Mouse (Mus musculus) right cerebral cortex, adult 2 months (tissue): Measurements from ENCODE around the gene Mrtfa.

Experiments used
- DNase-seq, 2 experiments: peaks; one replicate each; pipeline ENCODE4 v3.0.0; 2021 to 2022; ENCODE audit warnings: low spot score in 2 of 2

Mrtfa gene

GRCm38 (mm10) chr15:80994959-80995358 is 195.6 kb downstream of the Mrtfa start:
- DNase-seq: no peak

DNA sequence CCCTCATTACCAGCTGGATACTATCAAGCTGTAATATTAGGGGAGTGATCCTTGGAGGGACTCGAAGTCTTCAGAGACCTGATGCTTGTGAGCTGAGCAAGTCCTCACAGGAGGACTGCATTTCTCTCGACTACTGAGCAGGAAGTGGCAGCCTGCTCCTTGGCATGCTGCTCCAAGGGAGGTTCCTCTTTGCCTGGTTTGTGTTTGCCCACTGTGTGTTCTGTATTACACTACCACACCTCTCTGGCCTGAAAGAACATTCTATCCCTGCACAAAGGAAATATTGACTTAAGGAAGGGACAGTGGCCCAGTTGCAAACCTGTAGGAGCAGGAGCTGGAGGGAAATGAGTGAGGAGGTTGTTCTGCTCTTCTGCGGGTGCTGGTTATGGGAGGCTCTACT is 200.8 kb downstream of the Mrtfa start:
- no peak for DNase-seq

GRCm38 (mm10) chr15:80988331-80988730 is 202.2 kb downstream of the Mrtfa start:
- no peak for DNase-seq

GRCm38 (mm10) chr15:80983264-80983663 is 207.3 kb downstream of the Mrtfa start:
- DNase-seq: no peak

DNA sequence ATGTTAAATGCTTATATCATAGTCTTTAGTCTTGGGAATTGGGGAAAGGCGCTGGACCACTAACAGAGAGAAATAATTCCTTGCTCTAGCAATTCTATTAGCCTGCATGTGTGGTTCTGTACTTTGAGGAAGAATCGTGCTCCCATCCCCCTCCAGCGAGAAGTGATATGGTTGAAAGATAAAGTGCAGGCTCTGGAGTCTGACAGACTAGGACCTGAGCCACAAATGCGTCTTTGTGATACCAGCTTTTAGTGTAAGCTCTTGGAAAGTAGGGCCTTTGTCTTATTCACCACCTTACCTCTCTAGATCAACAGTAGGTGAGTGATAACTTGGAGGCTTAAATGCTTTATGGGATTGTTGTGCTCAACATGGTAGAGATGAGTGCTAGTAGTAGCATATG is 209.4 kb downstream of the Mrtfa start:
- DNase-seq: no peak

GRCm38 (mm10) chr15:80979611-80980010 is 210.9 kb downstream of the Mrtfa start:
- DNase-seq: no peak

DNA sequence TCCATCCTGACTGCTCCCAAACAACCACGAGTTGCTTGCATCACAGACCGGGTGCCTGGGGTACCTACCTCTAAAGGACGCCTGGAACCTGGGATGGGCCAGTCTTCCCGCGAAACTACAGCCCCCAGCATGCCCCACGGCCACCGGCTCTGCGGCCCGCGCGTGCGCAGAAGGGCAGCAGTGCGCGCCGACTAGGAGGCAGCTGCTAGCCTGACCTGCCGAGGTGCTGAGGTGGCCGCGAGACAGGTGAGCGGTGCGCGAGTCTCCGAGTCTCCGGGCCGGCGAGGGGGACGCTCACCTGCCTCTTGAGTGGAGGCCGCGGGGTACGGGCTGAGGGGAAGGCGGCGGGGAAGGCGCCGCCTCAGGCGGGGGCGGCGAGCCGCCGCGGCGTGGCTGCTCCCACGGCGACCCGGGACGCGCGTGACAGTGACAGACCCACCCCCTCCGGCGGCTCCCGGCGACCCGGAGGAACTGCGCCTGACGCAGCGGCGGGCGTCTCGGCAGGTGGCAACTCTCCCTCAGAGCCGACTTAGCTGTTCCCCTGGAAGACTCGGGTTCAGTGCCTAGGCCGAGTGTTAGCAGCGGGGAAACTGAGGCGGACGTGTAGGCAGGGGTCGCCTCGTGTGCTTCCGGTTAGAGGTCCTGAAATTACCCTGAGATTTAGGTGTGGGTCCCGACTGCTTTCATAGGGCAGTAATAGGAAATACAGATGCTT is 212.8 kb downstream of the Mrtfa start, which contains the start of gene Sgsm3:
Gene Sgsm3 (plus strand): TSS at position 146 of the 715 bp plus-strand sequence.
- peak; percentile 85 to 88 for DNase-seq

DNA sequence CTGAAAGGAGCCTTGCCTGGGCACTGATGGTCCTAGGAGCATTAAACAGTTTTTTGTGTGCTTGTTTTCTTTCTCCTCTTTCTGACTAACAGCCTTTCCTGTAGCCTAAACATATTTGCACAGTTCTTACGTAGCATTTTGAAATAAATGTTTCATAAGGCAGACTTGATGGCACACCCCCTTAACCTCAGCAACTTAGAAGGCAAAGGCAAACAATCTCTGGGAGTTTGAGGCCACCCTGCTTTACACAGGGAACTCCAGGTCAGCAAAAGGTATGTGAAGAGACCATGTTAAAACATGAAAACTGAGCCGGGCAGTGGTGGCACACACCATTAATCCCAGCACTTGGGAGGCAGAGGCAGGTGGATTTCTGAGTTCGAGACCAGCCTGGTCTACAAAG is 214.9 kb downstream of the Mrtfa start:
- DNase-seq: no peak

DNA sequence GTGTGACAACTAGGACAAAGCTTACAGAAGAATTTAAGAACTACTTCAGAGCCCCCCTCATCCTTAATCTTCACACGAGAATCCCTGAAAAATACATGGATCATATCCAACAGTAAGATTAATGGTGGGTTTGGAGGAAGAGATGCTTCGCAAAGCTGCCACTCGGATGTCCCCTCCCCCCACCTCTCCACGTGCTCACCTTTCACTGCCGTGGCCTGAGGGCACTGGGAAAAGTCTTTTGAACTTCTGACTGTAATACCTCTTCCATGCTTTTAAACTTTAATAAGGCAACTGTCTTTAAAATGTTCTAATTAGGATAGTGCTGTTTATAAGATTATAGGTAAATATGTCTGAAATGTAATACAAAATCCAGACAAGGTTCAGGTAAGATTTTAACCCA is 216.2 kb downstream of the Mrtfa start:
- DNase-seq: no peak

DNA sequence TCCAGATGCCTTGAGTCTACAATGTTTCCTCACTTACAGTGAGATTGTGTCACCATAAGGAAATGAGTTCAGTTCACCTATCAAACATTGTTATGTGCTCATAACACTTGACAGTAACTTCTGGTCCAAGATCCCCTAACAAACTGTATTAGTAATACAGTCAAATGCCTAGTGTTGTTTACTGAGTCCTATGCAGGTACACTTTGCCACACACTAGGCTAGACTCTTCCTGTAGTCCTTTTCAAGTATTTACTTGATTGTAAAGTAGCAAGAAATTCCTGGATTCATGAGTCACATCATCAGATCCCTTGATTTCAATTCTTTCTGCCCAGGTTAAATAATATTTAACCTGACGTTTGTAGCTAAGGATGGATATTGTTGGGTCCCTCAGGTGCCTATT is 221.2 kb downstream of the Mrtfa start:
- DNase-seq: no peak
